Mouse (Mus musculus) bone marrow macrophage, adult 2 months (primary cell): Measurements from ENCODE around the gene Sla2. TPM values are rescaled to one million over a fixed set of nuclear protein-coding genes. Genes with fewer than 3 reads are reported as not detected.
"Not testable (repeated sequence)": the region's sequence is repeated elsewhere in the genome, so short reads cannot be mapped to it uniquely, and the experiment has no call there.

Experiments used
- H3K27ac ChIP-seq: 2 replicates; pipeline ENCODE4 v1.5.1; 2012; ENCODE audit warnings: low read depth, low read length; ENCODE audit not compliant: insufficient read depth
- H3K4me1 ChIP-seq: 2 replicates; pipeline ENCODE4 v1.6.1; 2012; ENCODE audit warnings: low read length; ENCODE audit not compliant: control insufficient read depth, insufficient read depth
- H3K4me3 ChIP-seq: 2 replicates; pipeline ENCODE4 v1.5.1; 2012; ENCODE audit warnings: mild to moderate bottlenecking, low read length, moderate library complexity; ENCODE audit not compliant: insufficient read depth
- CTCF ChIP-seq: IDR thresholded peaks from 2 replicates; pipeline ENCODE4 v1.5.1; 2012; ENCODE audit warnings: low read depth, mild to moderate bottlenecking, low read length, moderate library complexity
- POLR2A ChIP-seq: IDR thresholded peaks from 2 replicates; pipeline ENCODE4 v1.6.1; 2012; ENCODE audit warnings: mild to moderate bottlenecking, low read depth, low read length, borderline replicate concordance
- polyA plus RNA-seq: library from polyadenylated mRNA; stranded (reverse); fragments of >200 nt; gene quantifications from 2 replicates; pipeline ENCODE4 v1.2.4, GENCODE M21; 2012; ENCODE audit not compliant: missing spikeins, insufficient read depth, insufficient read length

The Sla2 gene
- polyA plus RNA-seq, 1 experiment, result not detected

DNA sequence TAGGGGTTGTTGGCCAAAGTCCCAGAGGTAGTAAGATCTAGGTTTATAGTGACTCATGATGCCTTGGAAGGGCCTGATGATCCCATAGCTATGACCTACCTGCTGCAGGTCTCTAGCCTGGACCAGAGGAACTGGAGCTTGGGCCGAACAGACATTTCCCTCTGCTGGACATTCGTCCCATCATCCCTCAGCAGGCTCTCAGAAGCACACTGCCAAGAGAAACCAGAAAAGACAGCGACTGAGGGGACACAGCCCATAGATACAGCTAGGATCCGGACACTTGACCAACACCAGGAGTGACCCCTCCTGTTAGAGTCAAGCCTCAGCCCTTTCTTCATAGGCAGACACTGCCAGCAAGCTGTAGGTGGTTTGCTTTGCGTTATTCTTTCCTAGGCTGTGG lies 36.1 kb upstream of the Sla2 start:
- H3K27ac ChIP-seq, result no peak overlapping the region
- no peak overlapping the region for H3K4me3 ChIP-seq
- peaks cover 7% of the 10 kb centered on the region for H3K4me1 ChIP-seq
- TF ChIP-seq POLR2A, result no peak
- no peak for TF ChIP-seq CTCF

DNA sequence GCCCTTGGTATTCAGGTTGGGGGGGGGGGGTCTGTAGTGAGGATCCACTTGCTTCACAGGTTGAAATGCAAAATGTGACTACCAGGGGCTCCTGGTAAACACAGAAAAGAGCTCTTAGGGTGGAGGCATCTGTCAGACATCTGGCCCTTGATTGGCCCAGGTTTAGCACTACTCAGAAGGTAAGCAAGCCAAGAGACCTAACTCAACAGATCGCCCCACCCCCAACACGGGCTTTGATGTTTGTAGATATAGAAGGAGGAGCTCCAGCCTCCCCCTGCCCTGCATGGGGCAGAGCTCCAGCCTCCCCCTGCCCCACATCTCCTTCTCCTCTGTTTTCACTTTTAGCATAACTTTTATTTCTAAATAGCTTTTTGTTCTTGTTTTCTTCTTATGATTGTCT lies 32.8 kb upstream of the Sla2 start:
- H3K27ac ChIP-seq, result no peak overlapping the region
- TF ChIP-seq CTCF, result no peak
- no peak for TF ChIP-seq POLR2A

DNA sequence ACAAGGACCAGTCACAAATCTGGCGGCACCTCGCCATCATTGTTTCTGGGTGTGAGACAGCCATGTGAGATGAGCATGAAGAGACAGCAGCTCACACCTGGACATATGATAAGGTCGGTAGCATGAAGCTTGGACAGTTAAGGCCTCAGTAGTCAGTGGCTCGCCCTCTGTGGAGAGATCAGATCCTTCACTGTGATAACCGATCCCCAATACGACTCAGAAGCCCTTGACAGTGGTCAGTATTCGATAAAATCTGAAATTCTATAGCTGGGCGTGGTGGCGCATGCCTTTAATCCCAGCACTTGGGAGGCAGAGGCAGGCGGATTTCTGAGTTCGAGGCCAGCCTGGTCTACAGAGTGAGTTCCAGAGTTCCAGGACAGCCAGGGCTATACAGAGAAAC lies 32.2 kb upstream of the Sla2 start:
- not testable (repeated sequence) for H3K27ac ChIP-seq, H3K4me3 ChIP-seq, H3K4me1 ChIP-seq

More for the DNA sequence above, 32.8 kb upstream of the Sla2 start:
- H3K4me3 ChIP-seq, result no peak overlapping the region
- peaks cover 6% of the 10 kb centered on the region for H3K4me1 ChIP-seq

DNA sequence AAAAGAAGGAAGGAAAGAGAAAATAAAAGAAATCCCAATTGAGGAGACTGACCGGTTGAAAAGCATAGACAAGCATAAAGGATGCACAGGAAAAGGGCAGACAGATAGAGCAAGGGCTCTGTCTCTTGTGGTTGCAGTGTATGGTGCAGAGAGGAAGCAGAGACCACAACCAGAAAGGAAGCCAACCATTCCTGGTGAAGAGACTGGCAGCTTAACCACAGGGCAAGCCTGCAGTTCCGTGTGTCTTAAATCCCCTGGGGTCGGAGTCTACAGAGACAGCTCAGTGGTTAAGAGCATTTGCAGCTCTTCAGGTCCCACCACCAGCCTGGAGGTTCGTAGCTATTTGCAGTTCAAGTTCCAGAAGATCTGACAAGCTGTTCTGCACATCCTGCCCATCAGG lies 31.6 kb upstream of the Sla2 start:
- no peak overlapping the region for H3K27ac ChIP-seq
- TF ChIP-seq POLR2A (no peak), CTCF (no peak)
- no peaks in the 10 kb centered on the region; the same call in 1 of the 2 replicates for H3K4me1 ChIP-seq
- no peak overlapping the region for H3K4me3 ChIP-seq

DNA sequence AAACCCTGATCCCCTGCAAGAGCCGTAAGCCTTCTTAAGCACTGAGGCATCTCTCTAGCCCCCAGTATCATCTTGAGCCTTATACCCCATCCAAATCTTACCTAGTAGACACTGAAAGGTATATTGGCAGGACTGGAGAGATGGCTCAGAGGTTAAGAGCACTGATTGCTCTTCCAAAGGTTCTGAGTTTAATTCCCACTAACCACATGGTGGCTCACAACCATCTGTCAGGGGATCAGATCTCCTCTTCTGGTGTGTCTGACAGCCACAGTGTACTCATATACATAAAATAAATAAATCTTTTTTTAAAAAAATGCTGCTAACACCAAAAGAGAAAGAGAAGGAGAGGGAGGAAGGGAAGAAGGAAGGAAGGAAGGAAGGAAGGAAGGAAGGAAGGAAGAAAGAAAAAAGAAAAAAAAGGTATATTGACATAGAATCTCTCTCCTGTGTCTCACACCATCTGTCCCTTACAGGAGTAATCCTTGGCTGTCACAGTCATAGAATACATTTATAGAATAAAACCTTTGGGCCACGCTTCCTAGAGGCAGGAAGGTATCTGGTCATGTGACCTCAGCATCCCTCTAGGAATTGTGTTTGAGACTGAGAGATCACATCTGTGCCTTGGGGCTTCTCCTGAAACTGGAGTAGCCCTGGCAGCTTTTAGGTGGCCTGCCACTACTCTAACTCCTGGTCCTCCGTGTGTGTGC lies 29.6 kb upstream of the Sla2 start:
- TF ChIP-seq CTCF, result no peak
- Histone ChIP-seq H3K4me1 (no peaks in the 10 kb centered on the region; the same call in 1 of the 2 replicates), H3K27ac (no peak overlapping the region), H3K4me3 (no peak overlapping the region)

DNA sequence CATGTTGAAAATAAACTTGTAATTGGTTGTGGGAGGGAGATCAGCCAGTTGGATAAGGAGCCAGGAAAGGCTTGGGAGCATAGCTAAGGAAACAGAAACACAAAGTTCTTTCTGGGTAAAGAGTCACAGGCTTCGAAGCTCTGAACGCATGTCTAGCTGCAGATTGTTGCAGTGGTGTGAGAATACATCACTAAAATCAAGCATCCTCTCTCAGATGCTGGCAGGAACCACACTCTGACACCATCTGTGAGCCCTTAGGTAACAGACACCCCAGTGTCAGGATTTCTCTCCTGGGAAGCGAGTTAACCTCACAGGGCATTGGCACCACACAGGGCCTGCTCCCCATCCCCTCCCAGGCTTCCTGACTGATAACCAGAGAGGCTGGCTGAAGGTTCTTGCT lies 28.6 kb upstream of the Sla2 start:
- TF ChIP-seq POLR2A (no peak), CTCF (no peak)
- Histone ChIP-seq H3K4me3 (no peak overlapping the region), H3K4me1 (no peaks in the 10 kb centered on the region; the same call in 1 of the 2 replicates), H3K27ac (no peak overlapping the region)

DNA sequence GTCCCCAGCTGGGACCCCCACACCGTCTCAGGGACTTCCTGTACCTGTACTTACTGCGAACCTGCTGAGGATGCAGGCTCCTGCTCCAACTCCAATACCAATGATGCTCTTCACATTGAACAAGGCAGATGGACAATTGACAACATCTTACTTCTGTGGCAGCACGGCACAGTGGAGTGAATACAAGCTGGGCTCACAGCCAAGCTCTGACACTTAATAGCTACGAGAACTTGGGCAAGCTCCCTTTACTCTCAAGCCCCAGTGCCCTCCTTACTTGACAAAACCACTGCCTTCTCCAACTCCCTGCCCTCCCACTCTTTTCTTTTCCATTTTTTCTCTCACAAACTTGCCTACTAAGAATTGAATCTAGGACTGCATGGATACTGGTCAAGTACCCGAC lies 26.2 kb upstream of the Sla2 start:
- H3K4me3 ChIP-seq, result no peak overlapping the region
- no peak overlapping the region for H3K27ac ChIP-seq
- no peak for TF ChIP-seq CTCF
- no peak for TF ChIP-seq POLR2A
- H3K4me1 ChIP-seq, result no peaks in the 10 kb centered on the region; the same call in 1 of the 2 replicates

DNA sequence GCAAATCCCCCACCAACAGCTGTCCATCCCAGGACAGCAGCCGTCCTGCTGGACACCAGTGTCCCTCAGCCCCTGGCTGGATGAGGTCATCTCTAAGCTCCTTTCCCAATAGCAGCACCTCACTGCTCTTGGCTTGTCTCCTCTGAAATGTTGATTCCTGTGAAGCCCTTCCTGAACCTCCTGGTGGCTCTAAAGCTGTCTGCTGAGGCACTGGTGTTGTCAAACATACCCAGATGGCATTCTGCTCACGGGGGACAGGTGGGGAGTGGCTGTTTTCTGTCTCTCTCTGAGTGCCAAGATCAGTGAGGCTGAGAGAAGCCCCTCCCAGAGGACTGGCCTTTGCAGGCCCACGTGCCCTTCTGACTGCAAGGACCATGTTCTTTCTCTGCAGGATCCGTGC lies 18.9 kb upstream of the Sla2 start:
- H3K27ac ChIP-seq, H3K4me3 ChIP-seq, H3K4me1 ChIP-seq: not testable (repeated sequence)

DNA sequence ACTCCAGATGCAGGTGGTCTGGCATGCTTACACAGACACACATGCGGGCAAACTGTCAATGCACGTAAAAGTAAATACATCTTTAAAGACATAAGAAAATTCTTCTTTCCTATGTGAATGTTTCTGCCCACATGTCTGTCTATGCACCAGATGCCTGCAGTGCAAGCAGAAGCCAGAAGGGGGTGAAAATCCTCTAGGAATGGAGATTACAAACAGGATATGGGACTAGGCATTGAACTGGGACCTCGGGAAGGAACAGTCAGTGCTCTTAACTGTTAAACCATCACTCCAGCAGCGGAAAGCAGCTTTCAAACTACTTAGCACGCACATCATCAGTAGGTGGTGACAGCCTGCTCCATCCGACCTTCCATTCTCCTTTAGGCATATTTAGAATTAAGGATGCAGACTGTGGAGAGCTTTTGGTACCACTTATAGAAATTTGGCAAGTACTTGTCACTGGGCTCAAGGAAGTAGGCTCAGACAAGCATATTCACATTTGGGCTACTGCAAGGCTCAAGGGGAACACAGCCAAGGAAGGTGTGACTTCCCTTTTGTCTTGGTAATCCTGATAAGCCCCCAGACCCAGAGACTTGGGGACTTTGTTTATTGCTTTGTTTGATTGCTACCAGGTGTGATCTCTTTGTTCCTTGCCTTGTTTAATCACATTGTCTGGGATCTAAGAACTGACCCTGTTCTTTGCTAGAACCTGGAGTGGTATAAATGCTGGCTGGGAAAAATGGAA lies 18.2 kb upstream of the Sla2 start:
- TF ChIP-seq CTCF (no peak), POLR2A (no peak)
- Histone ChIP-seq H3K27ac (no peak overlapping the region), H3K4me1 (no peaks in the 10 kb centered on the region), H3K4me3 (no peak overlapping the region)

DNA sequence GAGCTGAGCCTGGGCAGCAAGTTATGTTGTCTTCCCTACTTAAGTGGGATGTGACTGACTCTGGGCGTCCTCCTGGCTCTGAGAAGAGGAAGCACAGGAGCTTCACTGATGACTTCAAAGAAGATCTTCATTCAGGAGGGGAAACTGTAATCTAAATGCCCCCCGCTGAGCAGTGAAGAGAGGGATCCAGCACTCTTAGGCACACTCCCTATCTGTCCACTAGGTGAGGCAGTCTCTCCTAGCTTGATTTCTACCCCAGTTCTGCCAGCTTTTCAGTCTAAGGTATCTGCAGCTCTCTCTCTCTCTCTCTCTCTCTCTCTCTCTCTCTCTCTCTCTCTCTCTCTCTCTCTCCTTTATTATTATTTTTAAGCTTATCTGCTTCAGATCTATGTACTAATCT lies 16.4 kb upstream of the Sla2 start:
- no peak overlapping the region for H3K27ac ChIP-seq
- TF ChIP-seq POLR2A (no peak), CTCF (no peak)
- H3K4me1 ChIP-seq, result no peaks in the 10 kb centered on the region
- no peak overlapping the region for H3K4me3 ChIP-seq

DNA sequence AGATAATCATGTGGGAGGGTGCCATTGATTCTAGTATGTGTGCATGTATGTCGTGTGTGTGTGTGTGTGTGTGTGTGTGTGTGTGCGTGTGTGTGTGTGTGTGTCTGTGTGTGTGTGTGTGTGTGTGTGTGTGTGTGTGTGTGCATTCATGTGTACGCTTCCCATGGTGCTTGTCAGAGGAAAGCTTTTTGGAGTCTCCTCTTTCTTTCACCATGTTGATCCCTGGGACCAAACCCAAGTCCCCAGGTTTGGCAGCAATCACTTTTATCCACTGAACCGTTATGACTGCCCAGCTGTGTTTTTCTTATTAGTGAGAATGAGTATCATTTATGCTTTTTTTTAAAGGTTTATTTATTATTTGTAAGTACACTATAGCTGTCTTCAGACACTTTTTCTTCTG lies 15.4 kb upstream of the Sla2 start:
- H3K27ac ChIP-seq, result not testable (repeated sequence)

More for the DNA sequence above, 15.4 kb upstream of the Sla2 start:
- not testable (repeated sequence) for H3K4me3 ChIP-seq, H3K4me1 ChIP-seq
